Mouse (Mus musculus): ENCODE measurements at regions not wholly inside any gene's neighbourhood (a gene's known extent, or its start where the extent isn't known, plus 50 kb on each side); places are given as distances from the start of the nearest gene placed in this dataset.
"Not testable (repeated sequence)": the region's sequence is repeated elsewhere in the genome, so short reads cannot be mapped to it uniquely, and the experiment has no call there.

DNA sequence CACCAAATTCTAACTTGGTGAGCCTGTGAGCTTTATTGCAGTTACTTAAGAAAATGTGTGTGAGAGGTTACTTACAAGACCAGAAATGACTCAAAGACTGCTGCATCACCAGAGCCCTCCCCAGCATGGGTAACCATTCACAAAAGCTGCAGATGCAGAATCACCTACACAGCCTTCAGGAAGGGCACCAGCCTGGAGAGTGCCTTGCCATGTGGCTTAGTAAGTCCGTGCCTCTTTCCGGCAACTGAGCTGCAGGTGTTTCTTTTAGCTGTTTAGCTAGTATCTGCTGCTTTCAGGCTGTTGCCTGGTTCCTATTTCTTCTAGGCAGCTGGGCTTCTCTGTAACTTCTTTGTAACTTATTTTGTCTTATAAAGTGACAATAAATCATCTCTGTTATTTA, 213.2 kb upstream of the Stxbp6 start:
- DNase-seq (ENCODE audit: inconsistent ontology term) = no peak

DNA sequence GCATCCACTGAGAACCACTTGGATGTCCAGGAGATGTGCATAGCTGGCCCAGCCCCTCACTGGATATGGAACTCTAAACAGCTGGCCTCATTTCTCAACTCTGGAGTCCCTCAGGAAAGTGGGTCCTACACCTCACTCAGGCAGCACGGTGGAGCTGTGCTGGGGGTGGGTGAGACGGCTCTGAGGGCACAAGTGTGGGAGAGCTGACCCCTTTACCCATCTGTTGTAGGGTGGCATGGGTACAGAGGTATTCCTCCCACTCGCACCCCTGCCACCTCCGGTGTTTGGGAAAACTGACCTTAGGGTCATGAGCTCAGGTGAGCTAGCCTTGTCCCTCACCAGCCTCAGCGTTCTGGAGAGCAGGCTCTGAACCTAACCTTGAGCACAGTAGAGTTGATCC, 181.8 kb upstream of the Stxbp6 start:
- no peak for DNase-seq (ENCODE audit: inconsistent ontology term)

DNA sequence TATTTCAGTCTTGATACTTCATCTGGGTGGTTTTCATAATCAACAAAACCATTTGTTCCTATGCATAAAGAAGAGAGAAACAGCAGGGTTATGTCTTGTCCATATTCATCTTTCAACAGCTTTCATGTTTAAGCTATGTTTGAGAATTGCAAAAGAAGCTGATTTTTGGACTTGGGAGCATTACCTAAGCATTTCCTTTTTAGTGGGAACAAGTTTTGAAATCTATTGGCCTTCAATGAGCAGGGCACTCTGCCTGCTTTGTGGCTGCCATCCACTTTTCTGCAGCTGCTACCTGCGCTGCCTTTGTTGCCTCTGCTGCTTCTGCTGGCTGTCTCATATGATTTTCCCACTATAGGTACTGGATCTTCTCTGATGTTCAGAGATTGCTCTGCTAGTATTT, 136.6 kb upstream of the Stxbp6 start:
- no peak for DNase-seq (ENCODE audit: inconsistent ontology term)

DNA sequence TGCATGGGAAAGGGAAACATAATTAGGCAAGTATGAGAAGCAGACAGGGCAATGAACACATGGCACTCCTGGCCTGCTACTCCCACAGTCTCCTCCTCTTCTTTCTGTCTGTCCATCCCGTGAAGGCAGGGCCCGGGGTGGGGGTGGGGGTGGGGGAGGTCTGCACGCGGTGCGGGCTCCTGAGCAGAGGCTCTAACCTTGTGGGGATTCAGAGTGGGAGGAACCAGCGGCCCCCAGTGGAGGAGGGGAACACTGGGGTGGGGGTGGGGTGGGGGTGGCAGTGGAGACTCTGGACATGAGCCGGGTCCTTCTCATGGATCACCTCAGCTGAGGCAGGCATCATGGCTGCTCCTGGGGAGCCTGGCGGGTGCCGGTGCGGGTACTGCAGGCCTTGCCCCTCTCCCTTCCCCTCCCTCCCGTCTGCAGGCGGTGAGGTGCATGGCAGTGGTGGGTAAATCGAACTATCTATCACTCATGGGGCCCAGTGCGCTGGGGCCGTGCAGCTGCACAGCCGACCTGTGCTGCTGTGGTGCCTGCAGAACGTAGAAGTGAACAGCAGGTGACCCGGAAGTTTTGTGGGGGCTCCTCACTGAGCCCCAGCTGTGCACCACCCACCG, 120.9 kb upstream of the Stxbp6 start:
- DNase-seq (ENCODE audit: inconsistent ontology term) = no peak

DNA sequence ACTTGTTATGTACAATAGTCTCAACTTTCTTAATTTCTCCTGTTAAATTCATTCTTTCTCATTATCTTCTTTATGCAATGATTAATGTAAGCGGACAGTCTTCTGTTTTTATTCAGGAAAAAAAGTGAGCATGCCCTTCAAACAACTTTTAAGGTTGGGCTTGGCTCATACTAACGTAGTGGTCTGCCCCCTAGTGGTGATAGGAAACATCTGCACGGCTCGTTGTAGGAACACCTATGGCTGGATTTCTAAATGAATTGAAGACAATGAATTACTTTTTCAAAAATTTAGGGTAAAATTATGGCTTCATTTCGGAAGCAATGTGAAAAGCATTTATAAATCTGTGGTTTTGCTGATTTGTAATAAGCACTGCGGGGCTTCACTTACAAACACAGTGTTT, 112.6 kb upstream of the Stxbp6 start:
- peak; percentile 40 for DNase-seq (ENCODE audit: inconsistent ontology term)

DNA sequence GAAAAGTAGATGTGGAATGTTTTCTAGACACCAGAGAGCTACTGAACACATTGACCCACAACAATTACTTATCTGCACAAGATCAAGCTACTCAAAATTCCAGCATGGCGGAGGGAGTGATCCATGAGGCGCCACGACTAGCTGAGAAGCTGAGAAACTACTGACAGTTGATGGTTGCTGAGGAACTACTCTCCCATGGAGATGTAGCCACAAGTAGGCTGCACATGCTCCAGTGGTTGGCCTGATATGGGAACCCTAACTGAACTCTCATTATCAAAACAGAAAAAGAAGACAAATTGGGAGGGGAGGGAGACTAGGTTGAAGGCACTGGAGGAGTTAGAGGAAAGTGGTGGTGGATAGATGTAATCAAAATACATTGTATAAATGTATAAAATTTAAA, 110.0 kb upstream of the Stxbp6 start:
- DNase-seq (ENCODE audit: inconsistent ontology term) = no peak

DNA sequence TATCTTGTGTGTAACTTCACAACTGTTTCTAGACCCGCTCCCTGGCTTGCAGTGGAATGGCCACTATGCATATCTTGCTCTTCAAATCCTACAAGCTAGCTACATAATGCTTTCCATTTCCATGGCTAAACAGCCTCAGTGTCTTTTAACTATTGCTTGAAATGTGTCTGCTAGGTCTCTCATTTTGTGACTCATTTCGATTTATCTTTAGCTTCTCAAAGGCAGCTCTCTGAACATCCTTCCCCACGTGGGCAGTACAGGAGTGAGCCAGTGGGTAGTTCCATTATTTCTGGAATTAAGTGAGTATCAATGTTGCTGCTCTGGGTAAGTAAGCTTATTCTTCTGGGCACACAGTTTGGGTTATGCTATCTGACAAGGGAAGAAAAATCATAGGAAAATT, 102.9 kb upstream of the Stxbp6 start:
- DNase-seq (ENCODE audit: inconsistent ontology term) = no peak

DNA sequence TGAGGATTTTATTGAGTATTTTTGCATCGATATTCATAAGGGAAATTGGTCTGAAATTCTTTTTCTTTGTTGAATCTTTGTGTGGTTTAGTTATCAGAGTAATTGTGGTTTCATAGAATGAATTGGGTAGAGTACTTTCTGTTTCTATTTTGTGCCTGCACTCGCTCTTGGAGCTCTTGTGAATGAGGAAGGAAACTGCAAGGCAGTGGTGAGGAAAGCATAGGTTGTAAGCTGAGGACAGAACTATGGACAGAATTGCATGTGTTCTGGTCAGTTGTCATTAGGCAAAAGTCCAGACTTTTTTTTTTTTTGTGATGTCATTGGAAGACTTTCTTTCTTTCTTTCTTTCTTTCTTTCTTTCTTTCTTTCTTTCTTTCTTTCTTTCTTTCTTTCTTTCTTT, 100.8 kb upstream of the Stxbp6 start:
- DNase-seq (ENCODE audit: inconsistent ontology term) = not testable (repeated sequence)

DNA sequence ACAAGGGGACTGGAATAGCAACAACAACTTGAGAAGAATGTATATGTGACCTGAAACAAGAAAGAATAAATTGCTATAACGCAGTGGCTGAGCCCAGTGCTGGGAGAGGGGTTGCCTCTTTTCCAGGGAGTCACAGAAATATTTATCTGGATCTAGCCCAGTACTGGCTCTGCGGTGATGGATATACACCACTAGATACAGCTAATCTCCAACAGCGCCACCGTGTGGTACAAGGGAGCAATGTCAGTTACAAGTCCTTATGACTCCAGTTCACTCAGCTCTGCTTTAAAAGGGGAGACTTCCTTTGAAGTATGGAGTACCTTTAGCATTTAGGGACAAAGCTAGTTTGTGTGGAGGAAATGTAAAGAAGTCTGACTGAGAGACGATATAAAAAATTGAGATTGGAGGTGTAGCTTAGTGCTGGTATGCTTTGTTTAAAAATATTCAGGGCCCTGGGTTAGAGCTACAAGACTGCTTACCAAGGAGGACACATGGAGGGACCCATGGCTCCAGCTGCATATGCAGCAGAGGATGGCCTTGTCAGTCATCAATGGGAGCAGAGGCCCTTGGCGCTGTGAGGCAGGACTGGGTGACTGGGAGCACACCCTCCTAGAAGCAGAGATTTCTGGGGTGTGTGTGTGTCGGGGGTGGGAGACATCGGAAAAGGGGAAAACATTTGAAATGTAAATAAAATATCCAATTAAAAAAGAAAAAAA, 97.6 kb upstream of the Stxbp6 start:
- DNase-seq (ENCODE audit: inconsistent ontology term) = peak; percentile 52

DNA sequence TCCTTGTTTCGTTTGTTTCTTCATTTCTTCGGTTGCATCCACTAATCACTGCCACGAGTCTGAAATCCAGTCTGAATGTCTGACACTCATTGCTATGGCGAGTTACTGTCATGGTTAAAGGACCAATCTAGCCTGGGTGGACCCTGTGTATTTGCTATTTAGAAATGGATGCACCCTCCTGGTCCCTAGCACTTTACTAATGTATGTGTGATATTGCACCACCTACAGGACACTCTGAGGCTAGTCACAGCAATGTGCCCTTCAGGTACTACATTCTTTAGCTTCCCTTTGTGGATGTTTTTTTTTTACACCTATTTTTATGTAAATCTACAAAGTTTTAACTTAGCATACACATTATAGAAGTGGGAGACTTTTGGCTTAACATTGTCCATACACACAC, 87.5 kb upstream of the Stxbp6 start:
- DNase-seq (ENCODE audit: inconsistent ontology term) = no peak

DNA sequence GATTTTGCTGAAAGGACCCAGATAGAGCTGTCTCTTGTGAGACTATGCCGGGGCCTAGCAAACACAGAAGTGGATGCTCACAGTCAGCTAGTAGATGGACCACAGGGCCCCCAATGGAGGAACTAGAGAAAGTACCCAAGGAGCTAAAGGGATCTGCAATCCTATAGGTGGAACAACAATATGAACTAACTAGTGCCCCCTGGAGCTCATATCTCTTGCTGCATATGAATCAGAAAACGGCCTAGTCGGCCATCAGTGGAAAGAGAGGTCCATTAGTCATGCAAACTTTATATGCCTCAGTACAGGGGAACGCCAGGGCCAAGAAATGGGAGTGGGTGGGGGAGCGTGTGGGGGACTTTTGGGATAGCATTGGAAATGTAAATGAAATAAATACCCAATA, 87.1 kb upstream of the Stxbp6 start:
- DNase-seq (ENCODE audit: inconsistent ontology term) = not testable (repeated sequence)

DNA sequence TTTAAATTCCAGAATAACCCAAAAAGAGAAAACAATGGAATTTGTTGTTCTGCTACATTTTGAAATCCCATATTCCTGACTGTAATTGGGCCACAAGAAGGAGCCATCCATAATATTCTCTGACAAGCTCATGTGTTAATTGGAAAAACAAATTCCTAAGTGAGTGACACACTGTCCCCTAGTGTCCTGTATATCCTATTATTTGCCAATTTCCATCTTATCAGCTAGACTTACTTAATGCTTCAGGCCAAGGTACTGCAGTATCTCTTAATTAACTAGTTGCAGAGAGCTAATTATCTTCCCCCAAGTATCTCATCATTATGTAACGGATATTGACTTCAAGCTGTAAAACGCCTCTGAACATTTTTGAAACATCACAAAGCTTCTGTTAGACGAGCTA, 84.5 kb upstream of the Stxbp6 start:
- DNase-seq (ENCODE audit: inconsistent ontology term) = peak; percentile 89

DNA sequence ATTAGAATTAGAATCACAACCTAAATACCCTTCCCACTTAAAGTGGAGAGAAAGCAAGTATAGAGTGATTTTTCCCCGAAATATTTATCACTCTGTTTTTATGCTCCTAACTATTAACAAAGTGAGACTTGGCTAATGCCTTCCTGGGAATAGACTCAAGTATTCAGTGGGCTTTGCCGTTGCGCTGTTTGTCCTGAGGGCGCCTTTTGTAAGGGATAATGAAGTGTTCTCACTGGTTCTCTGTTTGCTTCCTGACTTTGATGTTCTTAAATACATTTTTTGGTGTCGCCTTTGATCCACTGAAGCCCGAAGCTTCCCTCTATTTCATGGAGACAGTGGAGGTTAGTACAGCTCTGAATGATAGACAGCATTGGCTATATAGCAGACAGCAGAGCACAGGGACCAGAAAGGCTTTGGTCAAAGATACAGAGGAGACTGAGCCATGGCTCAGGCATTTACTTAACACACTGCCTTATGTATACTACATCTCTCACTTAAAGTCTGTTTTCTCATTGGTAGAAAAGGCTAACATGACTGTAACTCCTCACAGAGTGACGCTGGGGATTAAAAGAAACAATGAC, 63.0 kb upstream of the Stxbp6 start:
- peak; percentile 10 for DNase-seq (ENCODE audit: inconsistent ontology term)

DNA sequence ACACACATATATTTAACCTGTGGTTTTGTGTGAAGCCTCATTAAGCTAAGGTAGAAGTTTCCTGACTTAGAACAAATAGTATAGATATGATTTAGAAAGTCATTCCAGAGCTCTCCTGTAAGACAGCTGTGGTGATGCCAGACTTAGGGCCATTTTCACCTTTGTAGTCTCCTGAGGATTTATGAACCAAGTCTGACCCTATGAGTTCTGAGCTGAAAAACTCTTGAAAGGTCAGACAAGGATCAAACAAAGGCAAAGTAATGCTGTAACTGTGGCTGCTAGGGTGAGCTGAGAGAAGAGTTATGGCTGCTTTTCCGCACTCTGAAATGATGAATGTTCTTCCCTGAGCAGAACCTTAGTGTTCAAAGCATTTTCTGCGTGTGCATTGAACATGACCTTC, 58.9 kb upstream of the Stxbp6 start:
- DNase-seq (ENCODE audit: inconsistent ontology term) = no peak

DNA sequence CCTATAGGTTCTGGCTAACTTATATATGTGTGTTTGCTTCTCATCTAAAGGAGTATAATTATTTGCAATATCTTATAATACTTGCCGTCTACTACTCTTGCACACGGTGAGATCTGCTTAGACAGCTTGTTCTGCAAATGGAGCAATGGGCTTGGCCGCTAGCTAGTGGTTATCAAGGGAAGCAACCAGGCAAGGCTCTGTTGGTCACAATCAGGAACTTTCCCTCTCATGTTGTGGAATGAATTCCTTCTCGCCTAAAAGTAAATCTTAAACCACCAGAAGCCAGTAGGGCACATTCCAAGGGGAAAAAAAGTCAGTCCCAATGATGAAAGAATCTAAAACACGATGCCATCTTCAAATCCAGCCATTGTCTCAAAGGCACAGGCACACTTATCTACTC, 56.6 kb upstream of the Stxbp6 start:
- DNase-seq (ENCODE audit: inconsistent ontology term) = no peak

DNA sequence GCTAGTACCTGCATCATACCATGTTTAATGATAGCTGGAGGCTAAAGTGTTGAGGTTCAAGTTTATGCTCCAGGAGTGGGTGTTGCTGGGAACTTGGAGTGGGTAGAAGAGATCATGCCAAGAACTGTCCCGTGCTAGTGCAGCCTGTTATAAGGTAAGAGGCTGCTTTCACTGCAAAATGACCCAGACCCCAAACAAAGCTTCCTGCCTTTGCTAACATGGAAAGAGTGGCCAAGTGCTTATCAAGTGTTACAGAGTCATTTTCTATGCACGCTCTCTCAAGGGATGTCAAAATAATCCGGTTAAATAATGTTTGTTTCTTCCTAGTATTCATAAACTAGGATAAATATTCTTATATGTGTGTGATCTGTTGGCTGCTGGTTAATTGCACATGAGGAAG, 51.4 kb upstream of the Stxbp6 start:
- no peak for DNase-seq (ENCODE audit: inconsistent ontology term)

All from Muller cell, postnatal 12 days (primary cell).